Mouse (Mus musculus) liver, postnatal 0 days (tissue): ENCODE measurements around the gene Lamp1.

Experiments
- CTCF ChIP-seq: sonication (generic); IDR thresholded peaks from 2 replicates; pipeline ENCODE4 v1.5.1; 2016; ENCODE audit warnings: antibody characterized with exemption, low read depth
- EP300 ChIP-seq: IDR thresholded peaks from 2 replicates; pipeline ENCODE4 v1.6.1; 2016; ENCODE audit warnings: antibody characterized with exemption, low read depth, mild to moderate bottlenecking

DNA sequence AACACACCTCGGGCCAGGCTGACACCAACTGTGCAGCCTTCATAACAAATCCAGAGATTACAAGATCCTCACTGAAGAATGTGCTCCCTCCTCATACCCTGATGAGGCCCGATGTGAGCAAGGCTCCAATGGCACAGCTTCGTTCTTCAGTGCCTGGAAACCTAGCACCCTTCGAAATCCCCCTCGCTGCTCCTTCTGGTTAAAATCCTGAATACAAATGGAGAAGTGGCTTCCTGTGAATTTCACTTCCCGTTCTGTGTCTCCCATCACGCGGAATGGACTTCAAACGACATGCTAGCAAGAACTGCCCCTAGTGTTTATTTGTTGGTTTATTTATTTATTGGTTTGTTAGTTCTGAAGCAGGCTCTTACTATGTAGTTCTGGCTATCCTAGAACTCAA is 3.6 kb upstream of the Lamp1 start:
- TF ChIP-seq CTCF (no peak), EP300 (no peak)
